Mouse (Mus musculus) ES-E14 (cell line): Measurements from ENCODE around the gene Hdac10.

Experiments
- CHD2 ChIP-seq: IDR thresholded peaks from 2 replicates; pipeline ENCODE4 v1.6.1; 2014; ENCODE audit warnings: mild to moderate bottlenecking, low read depth, low read length, inconsistent platforms
- HCFC1 ChIP-seq: IDR thresholded peaks from 2 replicates; pipeline ENCODE4 v1.6.1; 2012; ENCODE audit warnings: low read length, inconsistent platforms, borderline replicate concordance; ENCODE audit not compliant: insufficient read depth
- ZC3H11A ChIP-seq: IDR thresholded peaks from 2 replicates; pipeline ENCODE4 v1.6.1; 2012; ENCODE audit warnings: low read depth, mild to moderate bottlenecking, inconsistent platforms, low read length, borderline replicate concordance
- ZNF384 ChIP-seq: IDR thresholded peaks from 2 replicates; pipeline ENCODE4 v1.6.1; 2012; ENCODE audit warnings: low read depth, low read length, inconsistent platforms

DNA sequence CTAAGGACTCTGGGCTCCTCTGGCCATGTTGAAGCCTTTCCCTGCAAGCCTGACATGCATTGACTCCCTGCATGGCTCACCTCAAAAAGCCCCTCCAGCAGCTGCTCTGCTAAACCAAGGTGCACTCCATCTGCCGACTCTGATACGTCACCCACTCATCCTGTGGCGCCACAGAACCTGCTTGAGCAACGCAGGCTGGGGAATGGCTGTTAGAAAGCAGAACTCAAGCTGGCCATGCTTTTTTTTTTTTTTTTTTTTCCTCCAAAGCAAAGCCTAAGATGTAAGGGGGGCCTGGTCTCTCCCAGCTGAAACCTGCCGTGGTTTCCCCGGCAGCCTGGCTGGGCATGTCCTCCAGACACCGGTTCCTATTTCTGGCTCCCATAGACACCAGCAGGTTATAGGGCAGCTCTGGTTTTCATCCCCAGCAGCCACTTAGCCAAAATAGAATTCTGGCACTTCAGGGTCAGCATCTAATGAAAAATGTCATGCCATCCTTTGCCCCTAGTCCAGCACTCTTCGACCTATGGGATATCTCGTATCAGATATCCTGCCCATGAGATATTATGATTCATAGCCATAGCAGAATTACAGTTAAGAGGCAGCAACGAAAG is 54.4 kb downstream of the Hdac10 start:
- TF ChIP-seq ZNF384 (no peak), ZC3H11A (no peak), HCFC1 (no peak), CHD2 (no peak)
